ENCODE assay signal across 18 mouse cellular contexts in the genomic region with DNA sequence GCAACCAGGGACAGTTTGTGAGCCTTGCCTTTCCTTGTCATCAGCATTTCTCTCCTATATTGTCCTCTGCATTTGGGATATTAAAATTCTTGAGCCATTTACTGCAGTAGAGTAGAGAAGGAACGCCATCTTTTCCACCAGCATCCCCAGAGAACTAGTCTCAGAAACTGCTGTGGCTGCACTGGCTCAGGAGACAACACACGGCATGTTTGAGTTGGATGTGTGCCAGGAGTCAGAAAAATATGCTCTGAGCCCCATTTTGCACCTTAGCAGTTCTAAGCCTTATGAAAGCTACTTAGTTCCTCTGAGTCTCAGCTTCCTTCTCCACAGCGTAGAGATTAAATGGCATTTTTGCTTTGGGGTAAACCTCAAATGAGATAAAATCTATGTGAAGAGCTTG. TPM values are rescaled to one million over a fixed set of nuclear protein-coding genes. Genes with fewer than 3 reads are reported as not detected.
DNase-seq lines count a peak whose midpoint lies in the region; ATAC-seq lines count a peak whose summit lies in the region.
"Had no signal": no experiment of that assay in that cellular context is flagged by ENCODE, and none has a peak within 500 bp of the region (broad histone marks: within the 10 kb centered on the region; RNA-seq: fewer than 3 reads in every experiment).

No protein-coding gene starts in this region.

- H3K4me1 ChIP-seq in hindbrain, embryonic 13.5 days (replicated peaks), result peaks cover 63% of the 10 kb centered on the region
- peaks cover 4% of the 10 kb centered on the region for H3K4me1 ChIP-seq in hindbrain, embryonic 11.5 days (replicated peaks; ENCODE audit: control insufficient read depth, insufficient read depth, low read length)
- peaks cover 19% of the 10 kb centered on the region for H3K4me1 ChIP-seq in forebrain, embryonic 14.5 days (ENCODE audit: control insufficient read depth, insufficient read depth, low read length)
- H3K4me1 ChIP-seq in midbrain, embryonic 16.5 days (ENCODE audit: control insufficient read depth, insufficient read depth, low read length), result peaks cover 38% of the 10 kb centered on the region
- H3K4me1 ChIP-seq: liver, embryonic 15.5 days had no signal

- no peak for DNase-seq in hindbrain, embryonic 11.5 days (ENCODE audit: low spot score)
- peak; percentile 33 for DNase-seq in MN1 (ENCODE audit: low spot score)
- DNase-seq in forebrain, embryonic 14.5 days (ENCODE audit: low spot score), result peak; percentile 29
- no peak for DNase-seq in kidney, adult 8-10 months
- no peak for DNase-seq in left cerebral cortex, adult 11 months (ENCODE audit: low spot score)
- DNase-seq: cerebellum, adult 11-12 months; heart, adult 18-20 months; layer of hippocampus, adult 9-11 months; lung, postnatal 36 days; right cerebral cortex, postnatal 25 days had no signal

- ATAC-seq in hindbrain, embryonic 13.5 days (ENCODE audit: low FRiP score), result no peak
- no peak for ATAC-seq in hindbrain, embryonic 11.5 days (ENCODE audit: low FRiP score)
- ATAC-seq in forebrain, embryonic 14.5 days, result no peak
- ATAC-seq in midbrain, embryonic 16.5 days, result no peak
- ATAC-seq: Patski had no signal

- no peak overlapping the region; the same call in 1 of the 2 replicates for H3K27ac ChIP-seq in hindbrain, embryonic 13.5 days
- no peak overlapping the region for H3K27ac ChIP-seq in hindbrain, embryonic 11.5 days (ENCODE audit: low read depth, low read length)
- H3K27ac ChIP-seq in forebrain, embryonic 14.5 days (ENCODE audit: low read depth, low read length), result no peak overlapping the region
- H3K27ac ChIP-seq in midbrain, embryonic 16.5 days (ENCODE audit: low read length), result no peak overlapping the region
- H3K27ac ChIP-seq: liver, embryonic 15.5 days had no signal

- WGBS in hindbrain, embryonic 13.5 days, result 46% methylated on average over 3 of the region's 3 CpGs
- WGBS in hindbrain, embryonic 11.5 days, result 77% methylated on average over 3 of the region's 3 CpGs
- 70% methylated on average over 3 of the region's 3 CpGs for WGBS in forebrain, embryonic 14.5 days
- WGBS in midbrain, embryonic 16.5 days, result 57% methylated on average over 3 of the region's 3 CpGs

- peak overlapping the region; percentile 55 for H3K4me3 ChIP-seq in hindbrain, embryonic 13.5 days
- no peak overlapping the region for H3K4me3 ChIP-seq in hindbrain, embryonic 11.5 days (ENCODE audit: low read depth, low read length)
- no peak overlapping the region for H3K4me3 ChIP-seq in forebrain, embryonic 14.5 days (ENCODE audit: low read depth, low read length)
- peak overlapping the region; percentile 68 for H3K4me3 ChIP-seq in midbrain, embryonic 16.5 days (ENCODE audit: low read depth, low read length)
- H3K4me3 ChIP-seq: erythroblast, embryonic 14.5 days; liver, embryonic 15.5 days had no signal

- no peaks in the 10 kb centered on the region for H3K27me3 ChIP-seq in hindbrain, embryonic 13.5 days
- H3K27me3 ChIP-seq in hindbrain, embryonic 11.5 days (ENCODE audit: control insufficient read depth, insufficient read depth, low read length), result no peaks in the 10 kb centered on the region
- H3K27me3 ChIP-seq in forebrain, embryonic 14.5 days (replicated peaks; ENCODE audit: control insufficient read depth, insufficient read depth, low read length), result no peaks in the 10 kb centered on the region
- no peaks in the 10 kb centered on the region for H3K27me3 ChIP-seq in midbrain, embryonic 16.5 days (ENCODE audit: control insufficient read depth, insufficient read depth, low read depth, low read length)
- H3K27me3 ChIP-seq: liver, embryonic 15.5 days had no signal

- no peaks in the 10 kb centered on the region for H3K9me3 ChIP-seq in hindbrain, embryonic 13.5 days
- no peaks in the 10 kb centered on the region for H3K9me3 ChIP-seq in hindbrain, embryonic 11.5 days (ENCODE audit: control insufficient read depth, low read length)
- no peaks in the 10 kb centered on the region for H3K9me3 ChIP-seq in forebrain, embryonic 14.5 days (replicated peaks; ENCODE audit: control insufficient read depth, low read length)
- no peaks in the 10 kb centered on the region for H3K9me3 ChIP-seq in midbrain, embryonic 16.5 days (replicated peaks; ENCODE audit: control insufficient read depth, low read length, poor library complexity, severe bottlenecking)
- H3K9me3 ChIP-seq: liver, embryonic 15.5 days had no signal

- H3K4me2 ChIP-seq in hindbrain, embryonic 13.5 days, result peak overlapping the region; percentile 88
- H3K4me2 ChIP-seq in hindbrain, embryonic 11.5 days (replicated peaks; ENCODE audit: low read depth, low read length), result no peak overlapping the region
- peak overlapping the region; percentile 59; the same call in 1 of the 2 replicates for H3K4me2 ChIP-seq in forebrain, embryonic 14.5 days (ENCODE audit: low read length)
- peak overlapping the region; percentile 85 for H3K4me2 ChIP-seq in midbrain, embryonic 16.5 days (ENCODE audit: low read length)
- H3K4me2 ChIP-seq: liver, embryonic 15.5 days had no signal

- peaks cover 31% of the 10 kb centered on the region for H3K36me3 ChIP-seq in hindbrain, embryonic 13.5 days
- no peaks in the 10 kb centered on the region for H3K36me3 ChIP-seq in hindbrain, embryonic 11.5 days (ENCODE audit: control insufficient read depth, insufficient read depth, low read length)
- H3K36me3 ChIP-seq in forebrain, embryonic 14.5 days (ENCODE audit: control insufficient read depth, insufficient read depth, low read length), result peaks cover 24% of the 10 kb centered on the region
- H3K36me3 ChIP-seq in midbrain, embryonic 16.5 days (ENCODE audit: control insufficient read depth, insufficient read depth, low read length), result peaks cover 12% of the 10 kb centered on the region
- H3K36me3 ChIP-seq: liver, embryonic 15.5 days had no signal

- H3K9ac ChIP-seq in hindbrain, embryonic 13.5 days, result 0 out of 2 replicates have a peak overlapping the region, but pooled peaks have one; percentile 55
- no peak overlapping the region for H3K9ac ChIP-seq in hindbrain, embryonic 11.5 days (ENCODE audit: low read depth, low read length)
- no peak overlapping the region for H3K9ac ChIP-seq in forebrain, embryonic 14.5 days (ENCODE audit: low read length)
- peak overlapping the region; percentile 1; the same call in 1 of the 2 replicates for H3K9ac ChIP-seq in midbrain, embryonic 16.5 days (ENCODE audit: low read depth, low read length)
- H3K9ac ChIP-seq: liver, embryonic 15.5 days had no signal

RNA-seq across cellular contexts. Expression of gene Oprl1, which starts 2.2 kb away (rescaled TPM):
- 79.2 and 83.9 TPM in 2 replicates for polyA plus RNA-seq in hindbrain, embryonic 13.5 days (2015; fragmentation: Nextera tagmentation; extraction: Ambion mirVana)
- polyA plus RNA-seq in hindbrain, embryonic 11.5 days (2014; fragmentation: Nextera tagmentation; extraction: Ambion mirVana), result 21.6 and 24.3 TPM in 2 replicates
- polyA plus RNA-seq in forebrain, embryonic 14.5 days (2014; fragmentation: Nextera tagmentation; extraction: Ambion mirVana), result 66.8 and 67.5 TPM in 2 replicates
- polyA plus RNA-seq in midbrain, embryonic 16.5 days (2015; fragmentation: Nextera tagmentation; extraction: Ambion mirVana), result 103 and 111 TPM in 2 replicates
- polyA plus RNA-seq: erythroblast, embryonic 14.5 days; Patski had no signal

RNA-seq across cellular contexts. Expression of gene Lkaaear1, which starts 18.7 kb away (rescaled TPM):
- not detected in 2 replicates for polyA plus RNA-seq in hindbrain, embryonic 13.5 days (2015; fragmentation: Nextera tagmentation; extraction: Ambion mirVana)
- not detected in 2 replicates for polyA plus RNA-seq in hindbrain, embryonic 11.5 days (2014; fragmentation: Nextera tagmentation; extraction: Ambion mirVana)
- polyA plus RNA-seq in forebrain, embryonic 14.5 days (2014; fragmentation: Nextera tagmentation; extraction: Ambion mirVana), result not detected in 2 replicates
- not detected in 2 replicates for polyA plus RNA-seq in midbrain, embryonic 16.5 days (2015; fragmentation: Nextera tagmentation; extraction: Ambion mirVana)
- polyA plus RNA-seq: erythroblast, embryonic 14.5 days; kidney, embryonic 16.5 days; limb, embryonic 11.5 days; liver, embryonic 15.5 days; Patski; thymus, postnatal 0 days had no signal

RNA-seq across cellular contexts. Expression of gene Rgs19, which starts 23.2 kb away (rescaled TPM):
- polyA plus RNA-seq in hindbrain, embryonic 13.5 days (2015; fragmentation: Nextera tagmentation; extraction: Ambion mirVana), result 43.6 and 44.4 TPM in 2 replicates
- polyA plus RNA-seq in hindbrain, embryonic 11.5 days (2014; fragmentation: Nextera tagmentation; extraction: Ambion mirVana), result 62.2 and 63.7 TPM in 2 replicates
- polyA plus RNA-seq in forebrain, embryonic 14.5 days (2014; fragmentation: Nextera tagmentation; extraction: Ambion mirVana), result 60.3 and 63.6 TPM in 2 replicates
- polyA plus RNA-seq in midbrain, embryonic 16.5 days (2015; fragmentation: Nextera tagmentation; extraction: Ambion mirVana), result 60.8 and 65.1 TPM in 2 replicates

RNA-seq across cellular contexts. Expression of gene Tcea2, which starts 36.9 kb away (rescaled TPM):
- polyA plus RNA-seq in hindbrain, embryonic 13.5 days (2015; fragmentation: Nextera tagmentation; extraction: Ambion mirVana), result 36.0 and 42.4 TPM in 2 replicates
- 20.7 and 21.2 TPM in 2 replicates for polyA plus RNA-seq in hindbrain, embryonic 11.5 days (2014; fragmentation: Nextera tagmentation; extraction: Ambion mirVana)
- 42.0 and 44.3 TPM in 2 replicates for polyA plus RNA-seq in forebrain, embryonic 14.5 days (2014; fragmentation: Nextera tagmentation; extraction: Ambion mirVana)
- 58.2 and 59.2 TPM in 2 replicates for polyA plus RNA-seq in midbrain, embryonic 16.5 days (2015; fragmentation: Nextera tagmentation; extraction: Ambion mirVana)
- polyA plus RNA-seq: erythroblast, embryonic 14.5 days had no signal

RNA-seq across cellular contexts. Expression of gene Sox18, which starts 45.6 kb away (rescaled TPM):
- polyA plus RNA-seq in hindbrain, embryonic 13.5 days (2015; fragmentation: Nextera tagmentation; extraction: Ambion mirVana), result 19.1 and 20.2 TPM in 2 replicates
- 17.0 and 17.1 TPM in 2 replicates for polyA plus RNA-seq in hindbrain, embryonic 11.5 days (2014; fragmentation: Nextera tagmentation; extraction: Ambion mirVana)
- polyA plus RNA-seq in forebrain, embryonic 14.5 days (2014; fragmentation: Nextera tagmentation; extraction: Ambion mirVana), result 12.5 and 15.1 TPM in 2 replicates
- polyA plus RNA-seq in midbrain, embryonic 16.5 days (2015; fragmentation: Nextera tagmentation; extraction: Ambion mirVana), result 14.6 and 15.7 TPM in 2 replicates

Comparison
In these comparisons a context has a peak if more than half of its experiments do, and no peak if none do; other contexts are left out.
1. H3K4me3 ChIP-seq: peak in hindbrain, embryonic 13.5 days (single experiment) and midbrain, embryonic 16.5 days (single experiment); none in hindbrain, embryonic 11.5 days (single experiment) and forebrain, embryonic 14.5 days (single experiment).
2. H3K9ac ChIP-seq: peak in hindbrain, embryonic 13.5 days (single experiment) and midbrain, embryonic 16.5 days (single experiment); none in hindbrain, embryonic 11.5 days (single experiment) and forebrain, embryonic 14.5 days (single experiment).
3. DNase-seq: peak in MN1 (single experiment) and forebrain, embryonic 14.5 days (single experiment); none in hindbrain, embryonic 11.5 days (single experiment), kidney, adult 8-10 months (0 of 2) and left cerebral cortex, adult 11 months (single experiment).